Mouse (Mus musculus) ES-E14 (cell line): ENCODE data around the gene Cd9. TPM values are rescaled to one million over a fixed set of nuclear protein-coding genes. Genes with fewer than 3 reads are reported as not detected.
A peak's percentile ranks its signal among the peaks of the same experiment; 100 is the strongest.

Source experiments
- DNase-seq: peaks from one replicate; pipeline ENCODE4 v3.0.0-alpha.2; 2013; ENCODE audit warnings: low read depth, low spot score
- H3K27ac ChIP-seq: 2 replicates; pipeline ENCODE4 v1.5.1; 2012; ENCODE audit warnings: low read depth, mild to moderate bottlenecking, low read length, moderate library complexity, mixed read lengths; ENCODE audit not compliant: poor library complexity, insufficient read depth, severe bottlenecking
- H3K36me3 ChIP-seq: 2 replicates; pipeline ENCODE4 v1.6.1; 2012; ENCODE audit warnings: mild to moderate bottlenecking, low read length, moderate library complexity, mixed read lengths; ENCODE audit not compliant: control insufficient read depth, poor library complexity, insufficient read depth, severe bottlenecking
- H3K4me1 ChIP-seq, 2 experiments: fragments of 150-350 bp in 1 of 2; sonication (generic) in 1 of 2; 2 replicates each; pipeline ENCODE4 v1.6.1; 2012; ENCODE audit warnings: low read length in 2 of 2, mild to moderate bottlenecking in 1 of 2, mixed read lengths in 1 of 2; ENCODE audit not compliant: control insufficient read depth in 2 of 2, insufficient read depth in 2 of 2, poor library complexity in 1 of 2
- H3K4me3 ChIP-seq, 2 experiments: fragments of 150-350 bp in 1 of 2; sonication (generic) in 1 of 2; 2 replicates each; pipeline ENCODE4 v1.5.1; 2012; ENCODE audit warnings: low read length in 2 of 2, low read depth in 1 of 2, mild to moderate bottlenecking in 1 of 2, mixed read lengths in 1 of 2; ENCODE audit not compliant: insufficient read depth in 1 of 2, poor library complexity in 1 of 2, severe bottlenecking in 1 of 2
- H3K9ac ChIP-seq: 2 replicates; pipeline ENCODE4 v1.6.1; 2012; ENCODE audit warnings: low read depth, mild to moderate bottlenecking, low read length, mixed read lengths; ENCODE audit not compliant: poor library complexity, insufficient read depth, severe bottlenecking
- H3K9me3 ChIP-seq: fragments of 150-350 bp; sonication (generic); 2 replicates; pipeline ENCODE4 v1.6.1; 2012; ENCODE audit warnings: low read depth, mild to moderate bottlenecking, low read length; ENCODE audit not compliant: control insufficient read depth, insufficient read depth
- CHD2 ChIP-seq: IDR thresholded peaks from 2 replicates; pipeline ENCODE4 v1.6.1; 2014; ENCODE audit warnings: mild to moderate bottlenecking, low read depth, low read length, inconsistent platforms
- HCFC1 ChIP-seq: IDR thresholded peaks from 2 replicates; pipeline ENCODE4 v1.6.1; 2012; ENCODE audit warnings: low read length, inconsistent platforms, borderline replicate concordance; ENCODE audit not compliant: insufficient read depth
- MAFK ChIP-seq: IDR thresholded peaks from 2 replicates; pipeline ENCODE4 v1.6.1; 2014; ENCODE audit warnings: mild to moderate bottlenecking, low read depth, low read length, inconsistent platforms; ENCODE audit not compliant: insufficient read depth
- ZC3H11A ChIP-seq: IDR thresholded peaks from 2 replicates; pipeline ENCODE4 v1.6.1; 2012; ENCODE audit warnings: low read depth, mild to moderate bottlenecking, inconsistent platforms, low read length, borderline replicate concordance
- ZNF384 ChIP-seq: IDR thresholded peaks from 2 replicates; pipeline ENCODE4 v1.6.1; 2012; ENCODE audit warnings: low read depth, low read length, inconsistent platforms
- in situ Hi-C, 2 experiments: fragments of 600-800 bp; cut with MboI; formaldehyde crosslinking; loops; one replicate each; pipeline ENCODE4 v1.15.1; 2025; ENCODE audit warnings: low sequenced_read_pairs in 2 of 2, inconsistent platforms in 1 of 2; ENCODE audit not compliant: unreplicated experiment in 2 of 2
- total RNA-seq: library from RNA; depleted of rRNA; stranded (reverse); fragments of 300-350 nt; gene quantifications from 2 replicates; pipeline ENCODE4 v1.2.3, GENCODE M21; 2012

Gene Cd9
- total RNA-seq, 1 experiment: 228 TPM

GRCm38 (mm10) chr6:125425205-125426090 is 69.1 kb downstream of the Cd9 start:
- H3K27ac ChIP-seq: no peak overlapping the region
- H3K36me3 ChIP-seq: no peaks in the 10 kb centered on the region
- no peak overlapping the region; the same call in 1 of the 2 replicates for H3K9ac ChIP-seq
- peaks cover 4 to 32% of the 10 kb centered on the region in 2 experiments for H3K4me1 ChIP-seq
- no peaks in the 10 kb centered on the region for H3K9me3 ChIP-seq
- in situ Hi-C loops: loop anchor here in 1 of 2 experiments (10.0 kb wide), 2 partner anchors 61 to 179 kb away; no protein-coding TSS in a partner anchor
- TF ChIP-seq CHD2 (no peak), ZNF384 (no peak), ZC3H11A (no peak), HCFC1 (no peak), MAFK (no peak)
- H3K4me3 ChIP-seq: peak overlapping the region; percentile 42 to 53
- no peak for DNase-seq

GRCm38 (mm10) chr6:125424156-125424555 is 70.4 kb downstream of the Cd9 start:
- H3K9me3 ChIP-seq: no peaks in the 10 kb centered on the region
- TF ChIP-seq CHD2: no peak
- TF ChIP-seq HCFC1: no peak
- no peak for TF ChIP-seq ZC3H11A
- no peak overlapping the region for H3K9ac ChIP-seq
- no peak overlapping the region for H3K4me3 ChIP-seq
- in situ Hi-C loops: loop anchor here (5.0 to 10.0 kb wide), 4 partner anchors 59 to 181 kb away; no protein-coding TSS in a partner anchor
- H3K4me1 ChIP-seq: peaks cover 6 to 31% of the 10 kb centered on the region in 2 experiments
- DNase-seq: no peak
- H3K36me3 ChIP-seq: no peaks in the 10 kb centered on the region
- 0 out of 2 replicates have a peak overlapping the region, but pooled peaks have one; percentile 17 for H3K27ac ChIP-seq

GRCm38 (mm10) chr6:125423507-125423906 is 71.1 kb downstream of the Cd9 start:
- Histone ChIP-seq H3K4me1 (peaks cover 6 to 31% of the 10 kb centered on the region in 2 experiments), H3K27ac (no peak overlapping the region)
- in situ Hi-C loops: loop anchor here (5.0 to 10.0 kb wide), 4 partner anchors 59 to 181 kb away; no protein-coding TSS in a partner anchor

GRCm38 (mm10) chr6:125423099-125423498 is 71.5 kb downstream of the Cd9 start:
- Histone ChIP-seq H3K9me3 (no peaks in the 10 kb centered on the region), H3K9ac (no peak overlapping the region; the same call in 1 of the 2 replicates), H3K4me1 (peaks cover 6 to 31% of the 10 kb centered on the region in 2 experiments), H3K36me3 (no peaks in the 10 kb centered on the region), H3K27ac (no peak overlapping the region; the same call in 1 of the 2 replicates), H3K4me3 (no peak overlapping the region)
- TF ChIP-seq MAFK: no peak
- no peak for TF ChIP-seq HCFC1
- no peak for TF ChIP-seq CHD2
- TF ChIP-seq ZNF384: no peak
- TF ChIP-seq ZC3H11A: no peak
- no peak for DNase-seq
- in situ Hi-C loops: loop anchor here (5.0 to 10.0 kb wide), 4 partner anchors 58 to 182 kb away; no protein-coding TSS in a partner anchor

More at GRCm38 (mm10) chr6:125423507-125423906, 71.1 kb downstream of the Cd9 start:
- no peak for TF ChIP-seq ZNF384
- no peak for TF ChIP-seq CHD2
- TF ChIP-seq HCFC1: no peak
- TF ChIP-seq MAFK: no peak
- no peak for TF ChIP-seq ZC3H11A
- no peak for DNase-seq
- Histone ChIP-seq H3K4me3 (peak overlapping the region in 1 of 2 experiments; percentile 11; a peak in 1 of 4 replicates), H3K9me3 (no peaks in the 10 kb centered on the region), H3K9ac (peak overlapping the region; percentile 51), H3K36me3 (no peaks in the 10 kb centered on the region)
